Mouse (Mus musculus): Measurements from ENCODE around the gene Ifi208. TPM values are rescaled to one million over a fixed set of nuclear protein-coding genes. Genes with fewer than 3 reads are reported as not detected.
A peak's percentile ranks its signal among the peaks of the same experiment; 100 is the strongest.
"Not testable (repeated sequence)": the region's sequence is repeated elsewhere in the genome, so short reads cannot be mapped to it uniquely, and the experiment has no call there.

The Ifi208 gene
- polyA plus RNA-seq (2012; rRNA removed) = 21.0 and 21.1 TPM in 2 replicates

- WGBS = 17% methylated on average over 3 of the region's 3 CpGs
- DNase-seq = peak; percentile 43
- H3K36me3 ChIP-seq (ENCODE audit: control insufficient read depth, insufficient read depth, low read length); H3K4me3 ChIP-seq (ENCODE audit: control insufficient read depth, insufficient read depth, low read length); H3K27me3 ChIP-seq (ENCODE audit: control insufficient read depth, insufficient read depth, low read length); H3K4me1 ChIP-seq (replicated peaks; ENCODE audit: control insufficient read depth, insufficient read depth, low read length): not testable (repeated sequence)
- peak within 1 kb of the TSS; percentile 73 for H3K27ac ChIP-seq (ENCODE audit: control insufficient read depth, insufficient read depth, low read length)
Measured at GRCm38 (mm10) chr1:173673458-173674097, at the start of gene Ifi208. Gene Ifi208 (plus strand): TSS chr1:173673675.

DNA sequence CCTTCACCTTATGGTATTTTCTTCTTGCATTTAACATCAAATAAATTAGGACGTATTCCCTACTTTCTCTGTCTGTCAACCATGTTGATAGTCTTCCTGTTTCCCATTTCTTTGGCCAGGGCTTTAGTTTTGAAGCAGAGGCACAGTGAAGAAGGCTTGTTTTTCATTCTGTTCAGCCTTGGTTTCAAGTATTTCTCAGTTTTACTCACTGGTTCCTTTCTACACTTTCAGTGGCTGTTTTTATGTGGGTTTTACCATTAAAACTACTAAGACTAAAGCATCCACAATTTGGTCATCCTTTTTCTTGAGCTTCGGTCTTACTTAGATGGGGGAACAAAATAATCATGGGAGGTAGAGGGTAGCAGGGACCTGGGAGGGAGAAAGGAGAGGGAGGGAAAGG is 49.4 kb upstream of the Ifi208 start:
- Histone ChIP-seq H3K27me3 (ENCODE audit: control insufficient read depth, insufficient read depth, low read length) (no peaks in the 10 kb centered on the region), H3K4me3 (ENCODE audit: control insufficient read depth, insufficient read depth, low read length) (no peak overlapping the region), H3K4me1 (replicated peaks; ENCODE audit: control insufficient read depth, insufficient read depth, low read length) (no peaks in the 10 kb centered on the region), H3K36me3 (ENCODE audit: control insufficient read depth, insufficient read depth, low read length) (no peaks in the 10 kb centered on the region), H3K27ac (ENCODE audit: control insufficient read depth, insufficient read depth, low read length) (no peak overlapping the region)
- no peak for DNase-seq
- 71% methylated on average over 2 of the region's 2 CpGs for WGBS
- no peak for TF ChIP-seq POLR2A (IDR thresholded peaks at IDR 0.05; ENCODE audit: control insufficient read depth, extremely low read depth, insufficient read depth, low read length, poor library complexity)
- no peak for TF ChIP-seq CTCF (IDR thresholded peaks at IDR 0.05; ENCODE audit: borderline replicate concordance, control insufficient read depth, extremely low read depth, insufficient read depth, low read length, poor library complexity)

- WGBS = 53% methylated on average over 2 of the region's 2 CpGs
- Histone ChIP-seq H3K4me3 (ENCODE audit: control insufficient read depth, insufficient read depth, low read length) (no peak overlapping the region), H3K27ac (ENCODE audit: control insufficient read depth, insufficient read depth, low read length) (no peak overlapping the region), H3K36me3 (ENCODE audit: control insufficient read depth, insufficient read depth, low read length) (no peaks in the 10 kb centered on the region), H3K27me3 (ENCODE audit: control insufficient read depth, insufficient read depth, low read length) (no peaks in the 10 kb centered on the region), H3K4me1 (replicated peaks; ENCODE audit: control insufficient read depth, insufficient read depth, low read length) (no peaks in the 10 kb centered on the region)
- TF ChIP-seq POLR2A (IDR thresholded peaks at IDR 0.05; ENCODE audit: control insufficient read depth, extremely low read depth, insufficient read depth, low read length, poor library complexity) = no peak
- TF ChIP-seq CTCF (IDR thresholded peaks at IDR 0.05; ENCODE audit: borderline replicate concordance, control insufficient read depth, extremely low read depth, insufficient read depth, low read length, poor library complexity) = no peak
- DNase-seq = no peak
Measured at GRCm38 (mm10) chr1:173626686-173627085, 46.8 kb upstream of the Ifi208 start.

- WGBS = 1% methylated on average over 2 of the region's 2 CpGs
- peak within 1 kb of the TSS; percentile 82 for H3K27ac ChIP-seq (ENCODE audit: control insufficient read depth, insufficient read depth, low read length)
- H3K4me1 ChIP-seq (replicated peaks; ENCODE audit: control insufficient read depth, insufficient read depth, low read length); H3K27me3 ChIP-seq (ENCODE audit: control insufficient read depth, insufficient read depth, low read length); H3K36me3 ChIP-seq (ENCODE audit: control insufficient read depth, insufficient read depth, low read length): not testable (repeated sequence)
- H3K4me3 ChIP-seq (ENCODE audit: control insufficient read depth, insufficient read depth, low read length) = peak within 1 kb of the TSS; percentile 5; the same call in 1 of the 2 replicates
- DNase-seq = peak; percentile 45
Measured at GRCm38 (mm10) chr1:173630622-173631021, 42.9 kb upstream of the Ifi208 start, which contains the start of gene Ifi209. Gene Ifi209 (plus strand): TSS chr1:173630917.

GRCm38 (mm10) chr1:173633969-173634645 is 39.4 kb upstream of the Ifi208 start:
- H3K36me3 ChIP-seq (ENCODE audit: control insufficient read depth, insufficient read depth, low read length) = no peaks in the 10 kb centered on the region
- 43% methylated on average over 5 of the region's 5 CpGs for WGBS
- no peak overlapping the region for H3K4me3 ChIP-seq (ENCODE audit: control insufficient read depth, insufficient read depth, low read length)
- H3K4me1 ChIP-seq (replicated peaks; ENCODE audit: control insufficient read depth, insufficient read depth, low read length) = peaks cover 2% of the 10 kb centered on the region; the same call in 1 of the 2 replicates
- H3K27ac ChIP-seq (ENCODE audit: control insufficient read depth, insufficient read depth, low read length) = no peak overlapping the region
- TF ChIP-seq CTCF (IDR thresholded peaks at IDR 0.05; ENCODE audit: borderline replicate concordance, control insufficient read depth, extremely low read depth, insufficient read depth, low read length, poor library complexity) (no peak), POLR2A (IDR thresholded peaks at IDR 0.05; ENCODE audit: control insufficient read depth, extremely low read depth, insufficient read depth, low read length, poor library complexity) (no peak)
- no peak for DNase-seq
- no peaks in the 10 kb centered on the region for H3K27me3 ChIP-seq (ENCODE audit: control insufficient read depth, insufficient read depth, low read length)

DNA sequence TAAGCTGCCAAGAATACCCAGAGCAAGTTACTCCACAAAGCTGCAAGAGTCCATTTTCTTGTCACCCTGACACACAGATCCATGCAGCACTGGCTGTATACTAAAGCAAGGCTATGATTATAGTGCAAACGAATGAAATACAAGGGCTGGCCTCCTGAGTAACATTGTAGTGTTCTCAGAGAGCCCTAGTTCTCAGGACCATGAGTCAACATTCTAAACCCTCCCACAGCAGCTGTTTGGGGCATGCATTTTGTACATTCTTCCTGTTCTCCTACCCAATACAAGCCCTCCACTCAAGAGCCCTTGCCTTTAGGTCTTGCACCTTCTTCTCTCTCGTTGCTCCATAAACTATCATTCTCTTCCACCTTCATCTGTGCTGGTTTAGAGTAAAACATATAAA is 28.1 kb upstream of the Ifi208 start:
- TF ChIP-seq CTCF (IDR thresholded peaks at IDR 0.05; ENCODE audit: borderline replicate concordance, control insufficient read depth, extremely low read depth, insufficient read depth, low read length, poor library complexity) (no peak), POLR2A (IDR thresholded peaks at IDR 0.05; ENCODE audit: control insufficient read depth, extremely low read depth, insufficient read depth, low read length, poor library complexity) (no peak)
- DNase-seq = no peak
- no peak overlapping the region for H3K27ac ChIP-seq (ENCODE audit: control insufficient read depth, insufficient read depth, low read length)
- no peaks in the 10 kb centered on the region for H3K4me1 ChIP-seq (replicated peaks; ENCODE audit: control insufficient read depth, insufficient read depth, low read length)
- H3K27me3 ChIP-seq (ENCODE audit: control insufficient read depth, insufficient read depth, low read length) = no peaks in the 10 kb centered on the region
- no peaks in the 10 kb centered on the region for H3K36me3 ChIP-seq (ENCODE audit: control insufficient read depth, insufficient read depth, low read length)
- H3K4me3 ChIP-seq (ENCODE audit: control insufficient read depth, insufficient read depth, low read length) = no peak overlapping the region
- WGBS = 87% methylated on average over 2 of the region's 2 CpGs

DNA sequence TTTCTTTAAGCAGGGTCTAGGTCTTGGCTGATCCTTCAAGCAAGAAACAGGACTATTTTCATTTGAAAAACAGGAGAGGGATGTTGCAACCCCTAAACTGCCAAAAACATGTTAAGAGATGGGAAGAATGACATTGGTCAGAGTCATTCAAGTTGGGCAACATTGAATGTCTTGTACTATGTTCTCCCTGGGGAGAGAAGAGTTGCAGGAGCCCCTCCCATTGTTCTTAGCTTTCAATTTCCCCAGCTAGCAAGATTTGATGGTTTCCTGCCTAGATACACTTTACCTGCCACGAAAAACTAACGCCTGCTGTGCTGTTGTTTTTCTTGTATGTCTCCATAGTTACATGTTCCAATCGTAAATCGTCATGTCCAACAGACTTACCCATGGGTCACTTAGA is 15.5 kb upstream of the Ifi208 start:
- no peak for DNase-seq
- H3K36me3 ChIP-seq (ENCODE audit: control insufficient read depth, insufficient read depth, low read length) = no peaks in the 10 kb centered on the region
- TF ChIP-seq POLR2A (IDR thresholded peaks at IDR 0.05; ENCODE audit: control insufficient read depth, extremely low read depth, insufficient read depth, low read length, poor library complexity) (no peak), CTCF (IDR thresholded peaks at IDR 0.05; ENCODE audit: borderline replicate concordance, control insufficient read depth, extremely low read depth, insufficient read depth, low read length, poor library complexity) (no peak)
- H3K27ac ChIP-seq (ENCODE audit: control insufficient read depth, insufficient read depth, low read length) = no peak overlapping the region
- no peaks in the 10 kb centered on the region for H3K27me3 ChIP-seq (ENCODE audit: control insufficient read depth, insufficient read depth, low read length)
- H3K4me3 ChIP-seq (ENCODE audit: control insufficient read depth, insufficient read depth, low read length) = no peak overlapping the region
- 67% methylated on average over 4 of the region's 4 CpGs for WGBS
- no peaks in the 10 kb centered on the region for H3K4me1 ChIP-seq (replicated peaks; ENCODE audit: control insufficient read depth, insufficient read depth, low read length)

DNA sequence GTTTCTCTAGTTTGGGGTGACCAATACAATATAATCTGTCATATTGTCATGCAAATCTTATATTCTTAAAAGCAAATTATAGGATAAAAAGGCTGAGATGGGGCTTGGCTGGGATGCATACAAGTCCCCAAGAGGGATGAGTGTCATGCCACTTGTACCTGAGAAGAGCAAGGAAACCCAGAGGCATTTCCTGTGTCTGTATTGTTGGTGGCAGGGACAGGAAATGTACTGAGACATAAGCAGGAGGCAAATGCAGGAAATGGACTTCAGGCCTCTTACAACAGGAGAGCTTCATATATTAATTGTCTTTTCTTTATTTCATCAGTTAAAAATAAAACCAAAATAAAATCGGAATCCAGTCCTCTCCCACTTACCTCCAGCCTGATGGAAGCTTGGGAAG is 5.1 kb downstream of the Ifi208 start:
- H3K27ac ChIP-seq (ENCODE audit: control insufficient read depth, insufficient read depth, low read length); H3K4me1 ChIP-seq (replicated peaks; ENCODE audit: control insufficient read depth, insufficient read depth, low read length); H3K36me3 ChIP-seq (ENCODE audit: control insufficient read depth, insufficient read depth, low read length); H3K4me3 ChIP-seq (ENCODE audit: control insufficient read depth, insufficient read depth, low read length); H3K27me3 ChIP-seq (ENCODE audit: control insufficient read depth, insufficient read depth, low read length): not testable (repeated sequence)
- DNase-seq = peak; percentile 16
- 76% methylated on average over 1 of the region's 1 CpGs for WGBS
